Mouse (Mus musculus) urinary bladder, adult 2 months (tissue): ENCODE measurements around the gene Prap1. TPM values are rescaled to one million over a fixed set of nuclear protein-coding genes. Genes with fewer than 3 reads are reported as not detected.
A peak's percentile ranks its signal among the peaks of the same experiment; 100 is the strongest.

Experiments used
- DNase-seq: peaks from one replicate; pipeline ENCODE4 v3.0.0; 2022; ENCODE audit warnings: low spot score
- polyA plus RNA-seq: library from polyadenylated mRNA; depleted of rRNA; stranded (reverse); fragments of >200 nt; gene quantifications from 2 replicates; pipeline ENCODE4 v1.2.3, GENCODE M21; 2012; rRNA removed

Gene Prap1
- polyA plus RNA-seq: 3.3 TPM in 2 replicates

DNA sequence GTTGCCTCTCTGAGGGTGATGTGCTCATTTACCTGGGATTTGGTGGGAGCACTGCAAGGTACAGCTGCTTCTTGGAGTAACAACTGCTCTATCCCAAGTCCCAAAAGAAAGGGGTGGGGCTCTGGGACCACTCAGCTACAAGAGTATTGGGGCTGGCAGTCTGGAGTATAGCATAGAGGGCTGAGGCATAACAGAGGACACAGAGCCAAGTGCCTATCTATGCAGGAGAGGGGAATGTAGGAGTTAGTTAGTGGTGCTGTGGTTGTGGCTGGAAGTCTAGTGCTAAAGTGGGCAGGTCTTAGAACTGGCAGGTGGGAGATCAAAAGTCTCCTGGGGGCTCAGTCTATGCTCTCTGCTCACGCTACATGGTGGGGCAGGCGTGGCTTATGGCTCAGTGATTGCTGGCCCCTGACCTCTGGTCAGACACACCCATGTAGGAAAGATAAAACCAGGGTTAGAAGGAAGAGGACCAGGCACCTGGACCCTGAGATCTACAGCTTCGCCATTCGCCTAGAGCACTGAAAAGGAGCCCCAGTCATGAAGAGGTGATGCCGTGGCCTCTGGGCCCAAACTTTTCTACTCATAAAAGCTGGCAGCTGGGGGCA lies at the start of gene Prap1:
TSS of gene Prap1 (plus strand) at position 472 of the 605 bp plus-strand sequence.
- DNase-seq: no peak

- DNase-seq: no peak
Measured at GRCm38 (mm10) chr7:140045546-140045945, 47.6 kb upstream of the Prap1 start.

GRCm38 (mm10) chr7:140047811-140048311 lies 45.3 kb upstream of the Prap1 start:
- DNase-seq: no peak

GRCm38 (mm10) chr7:140048361-140049114 lies 44.7 kb upstream of the Prap1 start, which contains the start of gene Msx3:
Gene Msx3, minus strand, starts transcription at chr7:140049089.
- DNase-seq: no peak

DNA sequence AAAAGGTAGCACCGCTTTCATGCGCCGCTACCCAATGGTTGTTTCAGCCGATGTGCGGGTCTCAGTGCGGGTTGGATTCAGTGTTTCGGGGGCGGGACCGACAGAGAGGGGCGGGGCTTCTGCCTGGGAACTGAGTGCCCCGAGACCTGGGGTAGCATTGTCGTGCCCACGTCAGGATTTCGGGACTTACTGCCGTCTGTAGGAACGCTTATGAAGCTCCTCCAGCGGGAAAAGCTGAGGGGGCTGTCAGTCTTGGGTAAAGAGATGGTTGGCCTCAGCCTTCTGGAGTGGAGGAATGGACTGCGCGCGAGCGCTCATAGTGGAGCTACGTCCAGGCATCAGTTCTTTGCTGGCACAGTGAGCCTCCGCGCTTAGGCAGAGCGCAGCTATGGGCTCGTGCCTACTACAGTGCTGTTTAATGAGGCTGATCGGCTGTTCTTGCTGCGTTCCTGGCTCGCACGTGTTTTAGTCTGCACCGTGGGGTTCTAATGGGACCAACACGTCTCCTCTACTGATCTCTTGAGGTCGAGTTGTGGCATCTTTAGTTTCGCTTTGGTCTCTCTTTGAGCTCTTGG lies 44.0 kb upstream of the Prap1 start:
- no peak for DNase-seq

GRCm38 (mm10) chr7:140054124-140054523 lies 39.1 kb upstream of the Prap1 start:
- DNase-seq: no peak

GRCm38 (mm10) chr7:140057413-140058407 lies 35.5 kb upstream of the Prap1 start:
- DNase-seq: no peak

DNA sequence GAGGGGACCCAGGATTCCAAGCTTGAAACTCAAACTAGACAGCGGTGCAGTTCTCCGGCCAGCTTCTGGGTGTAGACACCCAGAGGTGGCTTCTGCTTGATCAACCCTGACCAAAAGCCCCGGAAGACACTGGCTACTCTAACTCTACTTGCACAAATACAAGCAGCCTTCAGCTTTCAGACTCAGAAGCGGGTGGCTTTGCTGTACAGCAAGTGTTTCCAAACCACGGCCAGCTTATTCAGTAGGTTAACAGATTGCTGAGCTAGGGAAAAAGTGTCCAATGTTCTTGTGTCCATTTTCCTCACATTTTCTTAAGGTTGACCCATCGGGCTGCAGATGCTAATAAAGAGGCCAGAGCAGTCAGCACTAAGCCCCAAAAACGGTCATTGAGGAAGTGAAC lies 34.7 kb upstream of the Prap1 start:
- no peak for DNase-seq

DNA sequence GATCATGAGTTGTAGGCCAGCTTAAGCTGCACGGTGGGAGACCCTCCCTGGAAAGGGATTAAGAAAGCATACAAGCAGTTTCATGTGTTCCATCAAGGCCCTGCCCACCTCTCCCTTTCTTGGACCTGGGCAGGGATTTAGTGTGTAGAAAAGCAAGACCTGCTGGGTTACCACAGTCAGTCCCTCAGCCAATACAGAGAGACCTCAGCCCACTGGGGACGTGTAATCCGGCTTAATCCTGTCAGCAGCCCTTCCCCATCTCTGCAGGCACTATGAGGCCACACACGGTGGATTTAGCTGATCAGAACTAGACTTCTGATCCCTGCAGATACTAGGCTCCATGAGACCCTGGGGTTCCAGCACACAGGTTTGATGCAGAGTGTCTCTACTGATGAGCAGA lies 33.6 kb upstream of the Prap1 start:
- no peak for DNase-seq

DNA sequence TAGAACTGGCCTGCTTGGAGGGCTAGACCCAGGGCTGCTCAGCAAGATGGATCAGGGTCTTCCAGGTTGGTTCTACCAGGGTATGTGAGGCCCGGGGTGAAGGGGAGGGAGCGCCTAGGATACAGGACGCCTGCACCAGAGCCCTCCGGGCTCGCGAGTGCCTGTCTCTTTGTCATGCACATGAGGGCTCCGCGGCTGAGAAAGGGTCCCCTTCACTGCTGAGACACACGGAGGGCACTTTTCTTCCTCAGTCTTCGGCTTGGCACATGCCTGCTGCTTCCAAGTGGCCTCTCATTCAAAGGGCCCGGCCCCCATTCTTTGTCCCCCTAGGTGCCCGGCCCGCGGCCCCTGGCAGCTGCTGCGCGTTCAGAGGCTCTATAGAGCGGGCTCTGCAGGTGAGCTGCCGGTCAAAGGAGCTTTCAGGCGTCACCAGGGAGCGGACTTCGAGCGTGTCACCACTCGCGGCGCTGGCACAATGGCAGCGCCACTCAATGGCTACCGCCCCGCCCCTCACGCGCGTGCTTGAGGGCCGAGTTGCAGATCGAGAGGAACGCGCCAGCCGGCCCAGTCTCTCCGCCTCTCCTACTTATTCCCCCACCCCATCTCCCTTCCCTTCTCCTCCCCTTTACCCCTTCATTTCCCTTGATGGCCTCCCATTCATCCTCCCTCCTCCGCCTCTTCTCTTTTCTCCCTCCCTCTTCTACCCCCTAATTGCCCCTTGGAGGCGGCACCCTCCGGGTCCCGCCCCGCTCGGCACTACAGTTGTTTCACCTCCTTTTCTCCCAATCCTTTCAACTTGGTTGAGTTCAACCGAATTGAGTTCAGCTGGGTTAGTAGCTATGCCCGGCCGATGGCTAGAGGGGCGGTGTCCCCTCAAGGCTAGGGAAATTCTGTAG lies 32.0 kb upstream of the Prap1 start:
- DNase-seq: peak; percentile 52

- no peak for DNase-seq
Measured at GRCm38 (mm10) chr7:140061832-140062130, 31.4 kb upstream of the Prap1 start.

DNA sequence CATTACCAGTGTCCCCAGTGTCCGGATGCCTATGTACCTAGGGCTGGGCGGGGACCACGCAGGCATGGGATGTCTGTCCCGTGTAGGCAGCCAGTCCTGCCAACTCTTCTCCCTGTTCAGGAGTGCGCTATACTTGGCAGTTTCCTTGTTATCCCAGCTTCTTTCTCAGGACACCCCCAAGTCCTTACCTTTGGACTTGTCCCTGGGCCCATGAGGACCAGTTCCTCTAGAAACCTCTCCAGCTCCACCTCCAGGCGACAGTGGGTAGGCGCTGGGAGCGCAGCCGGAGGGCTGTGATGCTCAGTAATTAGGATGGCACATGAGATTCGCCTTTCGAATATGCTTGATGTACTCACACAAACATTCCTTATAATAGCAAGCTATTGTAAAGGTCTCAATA lies 30.9 kb upstream of the Prap1 start:
- peak; percentile 30 for DNase-seq

DNA sequence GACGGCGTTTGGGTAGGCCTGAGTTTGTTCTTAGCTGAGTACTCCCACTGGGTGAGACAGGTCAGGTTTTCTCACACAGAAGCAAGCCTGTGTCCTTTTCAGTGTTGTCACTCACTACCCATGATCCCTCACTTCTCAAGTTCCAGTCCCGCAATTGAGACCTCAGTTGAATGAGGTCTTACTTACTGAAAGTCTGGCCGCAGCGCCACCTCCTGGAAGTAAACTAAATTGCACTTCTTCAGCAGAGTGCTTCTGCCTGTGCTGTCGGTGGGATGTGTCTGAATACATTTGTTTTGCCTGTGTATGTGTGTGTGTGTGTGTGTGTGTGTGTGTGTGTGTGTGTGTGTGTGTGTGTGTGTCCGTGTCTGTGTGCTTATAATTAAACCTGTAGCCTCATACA lies 30.1 kb upstream of the Prap1 start:
- DNase-seq: peak; percentile 37

GRCm38 (mm10) chr7:140067397-140067796 lies 25.8 kb upstream of the Prap1 start:
- DNase-seq: no peak

GRCm38 (mm10) chr7:140070042-140070711 lies 23.0 kb upstream of the Prap1 start:
- DNase-seq: no peak

GRCm38 (mm10) chr7:140077698-140078097 lies 15.5 kb upstream of the Prap1 start:
- no peak for DNase-seq

- no peak for DNase-seq
Measured at GRCm38 (mm10) chr7:140078711-140079110, 14.5 kb upstream of the Prap1 start.

GRCm38 (mm10) chr7:140080503-140081156 lies 12.6 kb upstream of the Prap1 start:
- no peak for DNase-seq

DNA sequence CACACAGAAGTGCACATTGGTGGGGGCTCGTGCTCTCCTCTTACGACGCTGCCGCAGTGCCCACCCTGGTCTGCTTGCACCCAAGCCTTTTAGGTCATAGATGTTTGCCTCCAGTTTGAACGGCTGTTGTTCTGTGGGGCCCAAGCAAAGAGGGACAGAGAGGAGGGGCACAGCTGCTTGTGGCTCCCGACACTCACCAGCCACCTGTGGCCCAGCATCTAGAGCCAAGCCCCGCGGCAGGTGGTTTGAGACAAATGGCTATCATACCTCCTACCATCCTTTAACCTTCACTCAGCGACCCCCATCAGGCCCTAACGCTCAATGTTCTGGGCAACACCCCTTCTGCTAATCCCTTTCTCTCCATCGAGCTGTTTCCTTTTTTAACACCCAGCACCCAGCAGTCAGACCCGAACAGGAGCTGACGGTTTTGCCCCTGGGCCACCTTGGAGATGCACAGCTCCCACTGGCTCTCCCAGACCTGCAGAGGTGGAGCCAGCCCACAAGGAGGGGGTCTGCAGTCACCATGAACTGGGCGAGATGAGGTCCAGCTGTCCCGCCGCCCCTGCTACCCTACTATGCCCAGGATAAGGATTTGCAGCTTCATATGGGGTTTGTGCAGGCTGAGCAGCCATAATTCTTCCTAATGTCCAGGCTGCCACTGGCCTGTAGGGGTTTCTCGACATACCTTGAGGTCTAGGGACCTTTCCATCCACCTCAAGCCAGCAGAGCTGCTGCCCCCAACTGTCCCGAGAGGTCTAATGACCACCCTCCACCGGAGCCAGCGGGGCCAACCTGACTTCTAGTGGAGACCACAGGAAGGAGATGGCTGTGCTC lies 11.6 kb upstream of the Prap1 start:
- DNase-seq: no peak
